Mouse (Mus musculus): ENCODE measurements around the gene Rnf169.
"Not testable (repeated sequence)": the region's sequence is repeated elsewhere in the genome, so short reads cannot be mapped to it uniquely, and the experiment has no call there.

Rnf169 gene

DNA sequence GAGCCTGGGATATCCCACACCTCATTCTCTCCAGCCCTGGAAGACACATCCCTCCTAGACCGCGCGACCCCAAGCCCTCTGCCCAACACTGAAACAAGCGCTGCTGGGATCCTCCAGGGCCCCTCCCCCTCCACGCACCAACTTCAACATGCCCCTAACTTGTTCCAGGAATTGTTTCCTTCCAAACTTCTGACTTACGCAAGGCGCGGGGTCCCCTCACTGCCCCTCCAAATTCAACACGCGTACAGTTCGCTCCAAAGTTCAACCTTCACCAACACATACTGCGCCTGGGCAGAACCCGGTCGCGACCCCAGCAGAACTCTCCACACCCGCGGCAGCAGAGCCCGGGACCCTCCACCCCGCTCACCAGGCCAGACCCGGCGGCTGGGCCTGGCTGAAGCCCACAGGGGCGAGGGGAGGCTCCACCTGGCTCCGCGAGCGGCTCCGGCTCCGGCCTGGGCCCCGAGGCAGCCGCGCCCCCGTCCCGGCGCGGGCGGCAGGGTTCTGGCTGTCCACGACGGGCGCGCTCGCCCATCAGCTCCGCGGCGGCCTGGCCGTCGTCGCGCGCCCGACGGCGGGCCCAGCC is 609 bp downstream of the Rnf169 start:
- DNase-seq (ENCODE audit: low spot score) = no peak

- DNase-seq (ENCODE audit: low spot score) = no peak
Observed at GRCm38 (mm10) chr7:99979081-99979480, 1.2 kb downstream of the Rnf169 start.

GRCm38 (mm10) chr7:99978041-99978440 is 2.2 kb downstream of the Rnf169 start:
- DNase-seq (ENCODE audit: low spot score) = no peak

GRCm38 (mm10) chr7:99975819-99976575 is 4.3 kb downstream of the Rnf169 start:
- DNase-seq (ENCODE audit: low spot score) = no peak

DNA sequence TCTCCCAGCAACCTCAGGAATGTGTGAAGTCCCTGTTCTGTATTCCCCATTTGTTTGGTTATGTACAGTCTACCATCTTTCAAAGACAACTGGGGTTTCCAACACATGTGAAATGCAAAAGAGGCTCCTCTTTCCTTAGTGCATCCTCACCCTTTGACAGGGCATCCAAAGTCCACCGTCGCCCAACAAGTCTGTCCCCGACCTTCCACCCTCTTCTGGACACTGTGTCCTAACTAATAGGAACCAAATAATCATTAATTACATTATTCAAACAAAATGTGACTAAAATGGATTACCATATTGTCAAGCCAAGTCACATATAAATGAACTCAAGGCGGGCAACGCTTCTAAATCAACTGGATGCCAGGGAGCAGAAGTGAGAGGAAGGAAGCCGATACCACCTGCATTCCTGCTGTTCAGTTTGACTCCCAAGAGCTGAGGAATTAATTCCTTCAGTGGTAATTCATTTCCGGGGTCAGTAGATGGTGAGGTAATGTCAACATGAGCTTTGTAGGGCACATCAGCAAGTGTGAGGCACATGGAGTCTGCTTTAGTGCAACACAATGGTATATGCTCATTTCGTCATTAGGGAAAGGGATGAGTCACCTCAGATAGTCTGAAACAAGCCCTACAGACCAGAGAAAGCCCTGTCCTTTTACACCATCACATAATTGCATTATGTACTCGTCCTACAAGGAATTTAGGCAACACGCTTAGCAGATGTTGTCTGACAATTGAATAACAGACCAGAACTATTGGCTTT is 5.9 kb downstream of the Rnf169 start:
- no peak for DNase-seq (ENCODE audit: low spot score)

- DNase-seq (ENCODE audit: low spot score) = not testable (repeated sequence)
Observed at GRCm38 (mm10) chr7:99972912-99973311, 7.3 kb downstream of the Rnf169 start.

- no peak for DNase-seq (ENCODE audit: low spot score)
Observed at GRCm38 (mm10) chr7:99971926-99972325, 8.3 kb downstream of the Rnf169 start.

DNA sequence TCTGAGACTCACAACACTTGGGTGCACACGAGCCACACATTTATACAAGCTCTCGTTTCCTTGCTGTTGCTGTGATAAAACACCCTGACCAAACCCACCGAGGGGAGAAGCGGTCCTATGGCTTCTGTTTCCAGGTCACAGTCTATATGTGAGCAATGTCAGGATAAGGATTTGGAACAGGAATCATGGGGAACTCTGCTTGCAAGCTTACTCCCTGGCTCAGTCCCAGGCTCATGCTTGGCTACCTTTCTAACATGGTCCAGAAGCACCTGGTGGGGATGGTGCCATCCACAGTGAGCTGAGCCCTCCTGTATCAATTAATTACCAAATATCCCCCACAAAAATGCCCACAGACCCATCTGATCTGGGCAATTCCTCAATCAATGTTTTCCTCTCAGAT is 11.1 kb downstream of the Rnf169 start:
- no peak for DNase-seq (ENCODE audit: low spot score)

DNA sequence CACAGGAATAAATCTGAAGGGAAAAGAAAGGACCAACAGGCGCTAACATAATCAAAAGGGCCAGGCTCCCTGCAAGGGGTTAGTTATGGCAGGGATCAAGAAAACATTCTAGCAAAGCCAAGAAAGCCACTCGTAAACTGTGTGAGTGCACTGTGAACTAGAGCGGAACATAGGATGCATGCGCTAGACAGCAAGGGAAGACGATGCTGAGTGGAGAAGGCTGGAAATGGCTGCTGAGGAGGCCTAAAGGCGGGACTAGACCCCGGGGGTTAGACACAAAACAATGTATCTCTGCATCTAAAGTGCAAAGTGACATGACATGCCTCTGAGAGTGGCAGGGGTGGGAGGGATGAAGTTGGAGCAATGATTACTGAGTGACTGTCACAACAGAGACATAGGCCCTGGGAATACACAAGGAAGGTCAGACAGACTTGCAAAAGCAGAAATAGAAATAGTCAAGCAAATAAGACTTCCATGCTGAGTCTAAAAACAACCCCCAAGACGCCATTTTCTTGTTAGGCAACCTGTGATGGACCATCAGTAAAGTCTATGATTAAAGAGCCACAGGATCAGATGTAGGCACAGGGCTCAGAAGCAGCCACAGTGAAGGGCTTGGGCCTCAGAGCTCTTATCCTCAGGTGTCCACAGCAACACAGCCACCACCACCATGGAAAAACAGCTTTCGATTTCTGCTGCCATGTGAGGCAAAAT is 14.1 kb downstream of the Rnf169 start:
- no peak for DNase-seq (ENCODE audit: low spot score)

- no peak for DNase-seq (ENCODE audit: low spot score)
Observed at GRCm38 (mm10) chr7:99965020-99965841, 15.0 kb downstream of the Rnf169 start.

DNA sequence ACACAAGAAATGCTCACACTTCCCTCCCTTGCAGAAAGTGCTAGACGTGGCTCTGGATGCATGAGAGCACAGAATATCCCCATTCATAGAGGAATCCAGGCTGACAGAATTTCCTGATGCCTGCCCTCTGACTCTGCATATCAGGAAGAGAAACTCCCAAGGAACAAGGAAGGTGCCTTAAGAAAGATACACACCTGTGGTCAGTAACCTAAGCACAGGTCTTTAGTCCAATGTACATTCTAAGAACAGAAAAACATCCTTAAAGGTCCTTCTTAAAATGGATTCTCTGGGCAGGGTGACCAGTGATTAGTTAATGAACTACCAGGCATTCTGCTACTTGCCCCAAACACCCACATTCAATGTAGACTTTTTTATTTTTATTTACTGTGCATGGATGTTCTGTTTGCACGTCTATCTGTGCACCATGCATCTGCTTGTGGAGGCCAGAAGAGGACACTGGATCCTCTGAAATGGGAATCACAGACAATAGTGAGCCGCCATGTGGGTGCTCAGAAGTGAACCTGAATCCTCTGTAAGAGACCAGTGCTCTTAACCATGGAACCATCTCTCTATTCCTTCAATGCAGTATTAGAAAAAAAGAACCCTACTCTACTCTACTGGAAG is 16.9 kb downstream of the Rnf169 start:
- no peak for DNase-seq (ENCODE audit: low spot score)

DNA sequence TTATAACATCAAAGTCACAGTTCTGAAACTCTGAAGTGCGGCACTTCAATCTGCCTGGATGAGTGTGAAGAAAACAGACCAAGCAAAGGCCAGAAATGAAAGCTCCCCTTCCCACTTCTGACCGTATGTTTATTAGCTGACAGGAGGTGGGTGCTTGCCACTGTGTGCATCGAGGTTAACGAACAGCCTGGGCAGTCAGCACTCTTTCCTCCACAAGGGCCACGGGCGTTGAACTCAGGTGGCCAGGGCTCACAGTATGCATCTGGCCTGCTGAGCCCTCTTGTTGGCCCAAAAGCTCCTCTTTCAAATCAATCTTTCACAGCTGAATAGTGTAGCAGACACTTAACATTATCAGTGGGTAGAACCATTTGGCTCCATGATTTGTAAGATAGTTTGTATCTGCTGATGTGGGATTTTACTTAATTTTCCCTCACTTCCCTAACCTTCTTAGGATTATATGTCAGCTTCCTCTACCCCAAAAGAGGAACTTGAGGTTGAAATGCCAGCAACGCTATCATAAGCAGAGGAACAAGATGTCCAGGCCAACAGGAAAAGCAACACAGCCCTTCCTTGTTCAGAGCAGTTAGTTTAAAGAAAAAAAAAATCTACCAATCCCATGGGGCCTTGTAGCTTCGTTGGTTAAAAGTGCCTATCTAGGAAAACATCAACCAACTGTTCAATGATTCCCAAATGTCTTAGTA is 17.6 kb downstream of the Rnf169 start:
- no peak for DNase-seq (ENCODE audit: low spot score)

DNA sequence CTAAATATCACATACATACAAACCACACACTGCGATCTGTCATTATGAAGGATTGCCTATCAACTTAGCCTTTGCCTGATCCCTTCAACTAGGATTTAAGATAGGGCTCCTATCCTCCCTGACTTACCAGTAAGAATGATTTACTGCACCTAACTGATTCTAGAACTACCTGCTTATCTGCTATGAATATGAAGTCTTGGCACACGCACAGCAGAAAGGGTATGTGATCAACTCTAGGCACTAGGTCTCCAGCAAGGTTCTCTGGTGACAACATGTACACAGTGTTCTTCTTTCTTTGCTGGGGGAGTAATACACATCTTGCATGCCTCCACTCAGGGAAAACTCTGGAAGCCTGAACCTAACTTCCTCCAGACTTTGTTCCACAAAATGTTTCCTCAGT is 18.7 kb downstream of the Rnf169 start:
- no peak for DNase-seq (ENCODE audit: low spot score)

- DNase-seq (ENCODE audit: low spot score) = not testable (repeated sequence)
Observed at GRCm38 (mm10) chr7:99960571-99960970, 19.7 kb downstream of the Rnf169 start.

DNA sequence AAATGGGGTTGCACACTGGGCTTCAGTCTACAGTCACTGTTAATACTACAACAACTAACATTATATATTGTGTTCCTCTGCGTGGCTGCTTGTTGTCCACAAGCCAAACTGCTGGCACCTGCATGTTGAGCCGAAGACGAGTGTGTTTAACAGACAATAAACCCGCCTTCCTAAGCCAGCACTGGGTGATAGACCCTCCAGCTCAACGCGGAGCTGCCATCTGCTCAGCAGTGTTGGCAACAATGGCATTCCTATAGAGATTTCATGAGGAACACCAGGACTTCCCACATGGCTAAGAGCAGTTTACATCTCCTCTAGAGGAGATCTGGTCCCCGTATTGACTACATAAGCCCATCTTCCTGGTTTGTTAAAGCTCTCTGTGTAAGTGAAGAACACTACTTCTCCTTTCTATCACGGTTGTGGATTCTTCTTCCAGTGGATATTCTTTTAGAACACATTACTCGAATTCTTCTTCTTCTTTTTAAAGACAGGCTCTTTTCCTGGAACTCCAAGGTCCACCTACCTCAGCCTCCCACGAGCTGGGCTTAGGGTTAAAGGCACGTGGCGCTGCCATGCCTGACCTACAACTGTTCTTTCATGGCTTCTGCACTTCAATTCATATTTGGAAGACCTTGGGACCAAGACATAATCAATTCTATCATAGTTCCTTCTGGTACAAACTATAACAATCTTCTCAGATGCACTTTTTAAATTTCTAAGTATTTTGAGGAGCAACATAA is 22.9 kb downstream of the Rnf169 start:
- DNase-seq (ENCODE audit: low spot score) = no peak

DNA sequence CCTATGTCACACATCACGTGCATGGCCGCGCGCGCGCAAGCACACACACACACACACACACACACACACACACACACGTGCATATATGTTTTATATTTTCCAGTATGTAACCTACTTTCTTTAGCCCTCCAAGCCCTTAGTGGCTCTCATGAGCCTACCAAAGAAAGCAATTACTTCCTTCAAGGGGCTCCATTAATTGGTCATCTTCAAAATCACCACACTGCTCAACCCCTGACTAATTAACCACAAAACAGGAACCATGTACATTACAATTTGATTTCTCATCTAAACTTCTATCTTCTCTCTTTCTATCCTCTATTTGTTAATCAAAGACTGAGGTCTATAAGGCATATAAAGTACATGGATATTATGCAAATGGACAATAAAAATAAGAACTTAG is 24.2 kb downstream of the Rnf169 start:
- DNase-seq (ENCODE audit: low spot score) = no peak

GRCm38 (mm10) chr7:99954212-99954611 is 26.0 kb downstream of the Rnf169 start:
- DNase-seq (ENCODE audit: low spot score) = no peak

DNA sequence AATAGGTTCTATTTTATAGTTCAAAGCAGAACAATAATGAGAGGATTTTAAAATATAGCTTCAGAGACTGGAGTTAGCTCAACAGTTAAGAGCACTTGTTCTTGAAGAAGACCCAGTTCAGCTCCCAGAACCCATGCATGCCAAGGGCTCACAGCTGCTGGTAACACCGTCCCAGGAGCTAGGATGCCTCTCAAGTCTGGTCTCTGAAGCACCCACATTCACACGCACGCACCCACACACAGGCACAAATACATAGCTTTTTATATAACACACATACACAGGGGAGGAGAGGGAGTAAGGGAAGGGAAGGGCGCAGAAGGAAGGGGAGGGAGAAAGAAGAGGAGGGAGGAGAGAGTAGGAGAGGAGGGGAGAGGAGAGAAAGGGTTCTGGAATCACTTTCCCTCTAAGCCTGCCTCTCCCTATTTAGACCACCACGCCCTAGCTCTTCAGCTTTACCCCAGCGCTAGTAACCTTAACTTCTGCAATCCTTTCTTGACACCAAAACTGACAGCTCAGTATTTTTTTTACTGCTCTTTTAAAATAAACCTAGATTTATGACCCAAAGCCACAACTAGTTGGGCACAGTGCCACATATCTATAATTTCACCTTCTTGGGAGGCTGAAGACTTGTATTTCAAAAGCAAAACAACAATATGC is 26.7 kb downstream of the Rnf169 start:
- DNase-seq (ENCODE audit: low spot score) = no peak

DNA sequence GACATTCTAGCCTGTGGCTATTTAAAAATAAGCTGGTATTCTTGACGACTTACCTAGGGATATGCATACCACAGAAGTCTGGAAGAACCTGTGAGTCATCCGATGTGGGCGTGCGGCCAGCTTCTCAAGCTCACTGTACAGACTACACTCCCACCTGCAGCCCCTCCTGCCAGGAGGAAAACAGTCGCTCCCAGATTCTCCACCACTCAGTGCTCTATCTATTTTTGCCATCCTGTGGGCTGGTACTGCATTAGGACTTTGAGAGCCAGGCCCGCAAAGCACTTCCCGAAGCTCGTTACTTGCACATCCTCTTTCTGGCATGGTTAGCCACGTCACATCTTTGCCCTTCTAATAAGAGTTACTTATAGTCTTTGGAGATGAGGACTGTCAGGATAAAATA is 32.9 kb downstream of the Rnf169 start:
- DNase-seq (ENCODE audit: low spot score) = no peak
